Mouse (Mus musculus) kidney, adult 2 months (tissue): Measurements from ENCODE around the gene 9130230L23Rik.

Experiments used
- CTCF ChIP-seq: fragments of 200-500 bp; conservative IDR thresholded peaks from 2 replicates; pipeline ENCODE4 v1.5.1; 2011; ENCODE audit warnings: low read depth, mild to moderate bottlenecking, control low read depth, low read length, moderate library complexity, mixed read lengths; ENCODE audit not compliant: insufficient read depth, insufficient read length
- POLR2A ChIP-seq: fragments of 200-500 bp; IDR thresholded peaks from one replicate; pipeline ENCODE4 v1.6.1; 2011; ENCODE audit warnings: low read depth, low read length, control low read depth

- TF ChIP-seq POLR2A (no peak), CTCF (no peak)
These were observed 33.0 kb upstream of the 9130230L23Rik start for GRCm38 (mm10) chr5:66037066-66037465.
